Mouse (Mus musculus) heart, embryonic 11.5 days (tissue): ENCODE data around the gene Ube2e1. TPM values are rescaled to one million over a fixed set of nuclear protein-coding genes. Genes with fewer than 3 reads are reported as not detected.

Source experiments
- ATAC-seq: fragments of 200-750 bp; cut with Nextera tagmentation; replicated peaks from 2 replicates; pipeline ENCODE4 v1.8.0; 2017; ENCODE audit warnings: moderate library complexity; ENCODE audit not compliant: insufficient number of reproducible peaks, low FRiP score, low TSS enrichment
- H3K27ac ChIP-seq: fragments of 300-500 bp; sonication (generic); 2 replicates; pipeline ENCODE4 v1.5.1; 2014; ENCODE audit warnings: mild to moderate bottlenecking, low read depth, low read length
- H3K27me3 ChIP-seq: fragments of 300-500 bp; sonication (generic); 2 replicates; pipeline ENCODE4 v1.6.1; 2014; ENCODE audit warnings: mild to moderate bottlenecking, low read length, mixed read lengths; ENCODE audit not compliant: control insufficient read depth, insufficient read depth
- H3K36me3 ChIP-seq: fragments of 300-500 bp; sonication (generic); 2 replicates; pipeline ENCODE4 v1.6.1; 2014; ENCODE audit warnings: mild to moderate bottlenecking, low read length, moderate library complexity, mixed read lengths; ENCODE audit not compliant: control insufficient read depth, insufficient read depth
- H3K4me1 ChIP-seq: fragments of 300-500 bp; sonication (generic); 2 replicates; pipeline ENCODE4 v1.6.1; 2014; ENCODE audit warnings: low read length; ENCODE audit not compliant: control insufficient read depth, insufficient read depth
- H3K4me2 ChIP-seq: fragments of 300-500 bp; sonication (generic); 2 replicates; pipeline ENCODE4 v1.6.1; 2014; ENCODE audit warnings: mild to moderate bottlenecking, moderate library complexity
- H3K4me3 ChIP-seq: fragments of 300-500 bp; sonication (generic); 2 replicates; pipeline ENCODE4 v1.5.1; 2014; ENCODE audit warnings: low read depth, low read length
- H3K9ac ChIP-seq: fragments of 300-500 bp; sonication (generic); 2 replicates; pipeline ENCODE4 v1.6.1; 2014; ENCODE audit warnings: mild to moderate bottlenecking, low read depth, low read length, moderate library complexity
- H3K9me3 ChIP-seq: fragments of 300-500 bp; sonication (generic); replicated peaks from 2 replicates; pipeline ENCODE4 v1.6.1; 2016; ENCODE audit warnings: low read length; ENCODE audit not compliant: control insufficient read depth
- WGBS: fragments of 180-500 bp; shearing (Covaris S2); extraction: QIAGEN DNeasy Blood & Tissue Kit; methylation state at CpG from one replicate; pipeline ENCODE4 v1.1.7; 2014; ENCODE audit not compliant: insufficient replicate concordance; 5-methylcytosine and 5-hydroxymethylcytosine counted together
- polyA plus RNA-seq: library from polyadenylated mRNA; unstranded; fragments of >200 nt; fragmentation: Nextera tagmentation; extraction: Ambion mirVana; gene quantifications from 2 replicates; pipeline ENCODE4 v1.2.1, GENCODE M21; 2014

Ube2e1 gene
- 20.3 and 27.5 TPM in 2 replicates for polyA plus RNA-seq

DNA sequence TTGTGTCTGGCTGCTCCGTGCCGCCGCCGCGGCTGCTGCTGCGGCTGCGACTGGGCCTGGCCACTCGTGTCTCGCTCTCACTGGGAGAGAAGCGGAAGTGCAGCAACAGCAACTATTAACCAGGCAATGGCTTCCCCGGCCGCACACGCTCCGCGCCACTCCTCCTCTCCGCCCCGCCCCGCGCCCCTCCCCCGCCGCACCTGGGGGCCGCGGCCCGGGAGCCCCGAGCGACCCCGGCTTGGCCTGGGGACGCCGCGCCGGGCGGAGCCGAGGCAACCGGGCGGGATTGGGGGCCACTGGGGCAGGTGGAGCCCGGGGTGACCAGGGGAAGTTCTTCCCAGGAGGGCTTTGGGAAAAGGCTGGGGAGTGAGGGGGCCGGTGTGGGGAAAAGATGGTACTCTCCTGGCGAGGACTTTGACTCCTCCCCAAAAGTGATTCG is at the start of gene Ube2e1:
TSS of gene Ube2e1 (minus strand) at position 167 of the 439 bp plus-strand sequence.
- H3K9ac ChIP-seq = peak within 1 kb of the TSS; percentile 93
- H3K27me3 ChIP-seq = no peaks in the 10 kb centered on the region
- no peaks in the 10 kb centered on the region for H3K36me3 ChIP-seq
- H3K9me3 ChIP-seq = no peaks in the 10 kb centered on the region
- ATAC-seq = peak; percentile 86
- H3K4me2 ChIP-seq = peak within 1 kb of the TSS; percentile 92
- peak within 1 kb of the TSS; percentile 94 for H3K4me3 ChIP-seq
- under 1% methylated on average over 33 of the region's 39 CpGs for WGBS
- H3K4me1 ChIP-seq = peaks cover 3% of the 10 kb centered on the region; the same call in 1 of the 2 replicates
- peak within 1 kb of the TSS; percentile 50; the same call in 1 of the 2 replicates for H3K27ac ChIP-seq

DNA sequence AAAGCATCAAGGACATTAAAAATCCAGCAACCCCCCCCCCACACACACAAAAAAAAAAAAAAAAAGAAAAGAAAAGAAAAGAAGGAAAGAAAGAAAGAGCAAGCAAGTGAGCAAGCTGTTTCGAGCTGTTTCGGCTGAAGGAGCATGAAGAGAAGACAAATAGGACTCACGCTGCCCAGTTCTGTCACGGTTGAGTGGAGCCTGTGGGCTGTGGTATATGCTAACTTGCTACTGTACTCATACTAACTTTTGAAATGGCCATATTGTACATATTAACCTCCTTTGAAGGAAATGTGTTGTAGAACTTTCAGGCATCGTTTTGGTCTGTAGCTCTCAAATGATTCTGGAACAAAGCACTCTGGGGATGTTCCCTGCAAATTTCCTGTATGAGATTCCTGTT is 48.2 kb upstream of the Ube2e1 start:
- Histone ChIP-seq H3K4me1 (no peaks in the 10 kb centered on the region), H3K36me3 (no peaks in the 10 kb centered on the region), H3K9me3 (no peaks in the 10 kb centered on the region), H3K4me2 (no peak overlapping the region), H3K27me3 (no peaks in the 10 kb centered on the region), H3K9ac (no peak overlapping the region), H3K4me3 (no peak overlapping the region), H3K27ac (no peak overlapping the region)
- 83% methylated on average over 5 of the region's 5 CpGs for WGBS
- ATAC-seq = no peak

DNA sequence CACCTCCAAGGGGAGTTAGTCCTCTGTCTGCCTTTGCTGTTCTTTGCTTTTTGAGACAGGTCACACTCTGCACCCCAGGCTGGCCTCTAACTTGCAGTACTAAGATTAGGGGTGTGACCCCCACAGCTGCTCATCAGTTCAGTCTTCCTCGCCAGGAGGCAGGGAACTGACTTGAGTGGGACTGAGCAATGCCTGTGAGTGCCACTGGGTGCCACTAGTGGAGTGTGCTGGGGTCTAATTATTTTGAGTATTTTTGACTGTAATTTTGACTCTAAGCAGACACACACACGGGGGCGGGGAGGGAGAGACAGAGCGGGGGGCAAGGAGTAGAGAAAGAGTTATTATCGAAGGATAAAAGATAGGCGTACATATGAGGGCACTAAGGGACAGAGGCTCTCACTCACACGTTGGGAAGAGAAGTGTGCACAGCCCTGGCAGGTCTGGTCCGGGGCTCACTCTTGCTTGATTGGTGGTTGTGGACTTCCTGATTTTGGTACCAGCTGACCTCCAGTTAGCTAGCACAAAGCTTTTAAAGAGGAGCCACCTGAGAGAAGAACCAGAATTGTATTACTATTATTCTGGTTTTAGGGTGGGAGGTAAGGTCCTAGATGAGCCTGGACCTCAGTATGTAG is 46.4 kb upstream of the Ube2e1 start:
- H3K9me3 ChIP-seq = no peaks in the 10 kb centered on the region
- H3K4me1 ChIP-seq = no peaks in the 10 kb centered on the region
- 53% methylated on average over 8 of the region's 8 CpGs for WGBS
- ATAC-seq = no peak
- H3K9ac ChIP-seq = no peak overlapping the region
- H3K4me2 ChIP-seq = no peak overlapping the region
- no peaks in the 10 kb centered on the region for H3K27me3 ChIP-seq
- no peaks in the 10 kb centered on the region for H3K36me3 ChIP-seq
- H3K4me3 ChIP-seq = no peak overlapping the region
- no peak overlapping the region for H3K27ac ChIP-seq

DNA sequence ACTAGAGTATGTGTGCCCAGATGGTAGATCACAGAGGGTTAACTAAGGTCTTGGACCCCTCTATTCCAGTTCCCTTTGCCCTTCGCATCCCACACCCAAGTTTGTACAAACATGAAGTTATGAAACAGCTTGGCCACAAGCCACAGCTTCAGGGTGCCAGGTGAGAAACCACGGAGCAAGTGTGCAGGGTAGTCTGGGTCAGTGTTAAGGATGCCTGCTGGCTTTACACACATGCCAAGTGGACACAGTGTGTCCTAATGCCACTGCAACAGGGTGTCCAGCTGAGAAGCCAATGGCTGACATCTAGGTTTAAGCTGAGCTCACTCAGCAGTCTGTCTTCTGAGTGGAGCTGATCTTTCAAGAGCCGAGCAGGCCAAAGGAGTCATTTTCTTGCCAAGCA is 44.5 kb upstream of the Ube2e1 start:
- no peak for ATAC-seq
- no peak overlapping the region for H3K27ac ChIP-seq
- H3K4me1 ChIP-seq = no peaks in the 10 kb centered on the region
- H3K4me2 ChIP-seq = no peak overlapping the region
- no peak overlapping the region for H3K9ac ChIP-seq
- no peaks in the 10 kb centered on the region for H3K36me3 ChIP-seq
- WGBS = 80% methylated on average over 3 of the region's 3 CpGs
- no peak overlapping the region for H3K4me3 ChIP-seq
- H3K9me3 ChIP-seq = no peaks in the 10 kb centered on the region
- H3K27me3 ChIP-seq = no peaks in the 10 kb centered on the region

DNA sequence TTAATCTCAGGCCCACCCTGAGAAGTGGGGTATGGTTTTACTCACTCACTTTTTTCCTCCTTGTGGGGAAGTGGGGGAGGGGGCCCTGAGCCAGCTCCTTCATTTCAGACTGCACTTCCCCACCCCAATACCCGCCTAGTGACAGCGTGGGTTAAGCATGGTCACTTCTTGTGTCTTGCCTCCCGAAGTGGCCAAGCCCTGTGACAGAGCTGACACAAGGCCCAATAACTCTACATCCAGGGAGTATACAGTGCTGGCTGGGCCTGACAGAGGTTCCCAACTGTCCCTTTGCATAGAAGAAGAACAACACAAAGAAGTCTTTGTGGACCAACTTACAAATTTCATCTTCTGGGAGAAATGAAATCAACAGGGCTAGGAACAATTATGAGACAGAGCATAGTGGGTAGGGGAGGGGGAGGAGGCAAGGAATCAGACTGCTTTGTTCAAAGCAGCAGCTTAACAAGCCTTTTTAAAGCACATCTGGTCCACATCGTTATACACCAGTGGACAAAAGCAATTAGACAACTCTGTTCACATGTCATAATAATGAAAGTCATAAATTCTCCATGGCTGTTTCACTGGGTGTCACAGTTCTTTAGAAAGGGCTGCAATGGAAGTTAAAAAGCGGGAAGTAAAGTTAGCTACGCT is 42.2 kb upstream of the Ube2e1 start:
- no peak overlapping the region for H3K27ac ChIP-seq
- 72% methylated on average over 6 of the region's 6 CpGs for WGBS

DNA sequence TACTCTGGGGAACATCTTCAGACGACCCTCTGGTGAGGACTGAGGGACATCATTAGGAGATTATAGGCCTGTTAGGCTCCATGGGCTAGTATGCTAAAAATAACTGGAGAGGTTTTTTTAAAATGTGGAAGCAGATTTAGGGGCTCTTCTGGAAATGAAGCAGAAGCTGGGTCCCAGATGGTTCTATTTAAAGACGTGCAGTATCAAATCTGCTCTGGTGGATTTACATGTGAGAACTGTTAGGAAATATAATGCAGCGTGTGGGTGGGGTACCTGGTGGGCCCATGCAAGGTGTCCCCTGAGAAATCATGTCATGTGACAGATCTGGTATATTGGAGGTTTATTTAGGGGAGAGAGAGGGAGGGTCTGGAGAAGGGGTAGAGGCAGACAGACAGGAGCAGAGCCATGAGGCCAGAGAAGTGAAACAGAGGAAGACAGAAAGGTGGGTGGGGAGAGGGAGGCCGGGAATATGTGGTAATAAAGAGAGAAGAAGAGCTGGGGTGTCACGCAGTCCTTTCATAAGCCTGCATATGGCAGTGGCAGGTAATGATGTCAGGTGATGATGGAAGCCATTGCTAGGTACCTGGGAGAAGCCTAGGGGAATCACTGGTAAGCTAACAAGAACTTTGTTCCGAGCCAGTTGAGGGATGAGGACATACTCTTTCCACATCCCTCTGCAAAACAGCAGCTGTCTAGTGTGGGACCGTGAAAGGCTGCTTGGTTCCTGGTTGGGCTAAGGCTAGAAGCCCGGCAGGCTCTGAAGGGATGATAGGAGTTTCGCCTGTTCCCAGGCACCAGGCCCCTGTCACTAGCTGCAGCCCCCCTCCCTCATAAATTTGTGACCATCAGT is 41.3 kb upstream of the Ube2e1 start:
- Histone ChIP-seq H3K4me3 (no peak overlapping the region), H3K27ac (no peak overlapping the region), H3K27me3 (no peaks in the 10 kb centered on the region), H3K9ac (no peak overlapping the region), H3K9me3 (no peaks in the 10 kb centered on the region), H3K36me3 (no peaks in the 10 kb centered on the region), H3K4me1 (no peaks in the 10 kb centered on the region), H3K4me2 (no peak overlapping the region)
- ATAC-seq = no peak
- WGBS = 65% methylated on average over 9 of the region's 9 CpGs

More for the DNA sequence above, 42.2 kb upstream of the Ube2e1 start:
- no peak overlapping the region for H3K4me3 ChIP-seq
- no peak overlapping the region for H3K4me2 ChIP-seq
- no peaks in the 10 kb centered on the region for H3K36me3 ChIP-seq
- H3K9me3 ChIP-seq = no peaks in the 10 kb centered on the region
- no peaks in the 10 kb centered on the region for H3K4me1 ChIP-seq
- no peaks in the 10 kb centered on the region for H3K27me3 ChIP-seq
- ATAC-seq = no peak
- H3K9ac ChIP-seq = no peak overlapping the region

DNA sequence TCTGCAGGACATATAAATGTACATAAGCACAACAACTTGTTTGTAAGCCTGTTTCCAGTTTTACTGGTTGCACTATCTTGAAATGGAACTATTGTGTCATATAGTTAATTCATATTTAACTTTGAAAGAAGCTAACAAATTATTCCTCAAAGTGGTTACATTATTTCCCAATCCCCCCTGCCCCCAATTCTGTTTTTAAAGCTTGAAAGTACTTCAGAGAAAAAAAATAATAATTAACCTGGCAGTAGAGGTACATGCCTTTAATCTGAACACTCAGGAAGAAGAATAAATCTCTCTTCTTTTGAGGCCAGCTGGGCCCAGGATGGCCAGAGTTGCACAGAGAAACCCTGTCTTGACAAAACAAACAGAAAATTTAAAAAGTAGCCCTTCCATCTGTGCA is 37.4 kb upstream of the Ube2e1 start:
- no peaks in the 10 kb centered on the region for H3K36me3 ChIP-seq
- no peak overlapping the region for H3K9ac ChIP-seq
- H3K27me3 ChIP-seq = no peaks in the 10 kb centered on the region
- no peak overlapping the region for H3K27ac ChIP-seq
- H3K4me2 ChIP-seq = no peak overlapping the region
- no peak overlapping the region for H3K4me3 ChIP-seq
- ATAC-seq = no peak
- H3K4me1 ChIP-seq = peaks cover 4% of the 10 kb centered on the region; the same call in 1 of the 2 replicates
- H3K9me3 ChIP-seq = no peaks in the 10 kb centered on the region

DNA sequence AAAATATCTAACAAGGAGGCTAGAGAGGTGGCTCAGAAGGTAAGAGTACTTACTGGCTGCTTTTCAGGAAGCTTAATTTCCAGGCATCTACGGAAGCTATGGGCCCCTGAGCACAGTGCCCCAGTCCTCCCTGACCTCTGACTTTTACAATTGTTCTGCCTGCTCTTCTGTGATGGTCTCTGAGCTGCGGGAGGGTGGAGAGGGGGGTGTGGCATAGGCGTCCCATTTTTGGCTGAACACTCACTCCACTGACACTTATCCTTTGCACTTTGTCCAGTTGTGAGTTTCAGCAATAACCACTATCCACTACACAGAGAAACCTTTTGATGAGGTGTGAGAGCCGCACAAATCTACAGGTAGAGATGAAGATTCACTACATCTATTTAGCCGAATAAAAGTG is 35.4 kb upstream of the Ube2e1 start:
- no peak for ATAC-seq
- Histone ChIP-seq H3K27me3 (no peaks in the 10 kb centered on the region), H3K9ac (no peak overlapping the region), H3K36me3 (no peaks in the 10 kb centered on the region), H3K4me2 (no peak overlapping the region), H3K4me1 (peaks cover 4% of the 10 kb centered on the region; the same call in 1 of the 2 replicates), H3K9me3 (no peaks in the 10 kb centered on the region), H3K4me3 (no peak overlapping the region), H3K27ac (no peak overlapping the region)
- 65% methylated on average over 5 of the region's 5 CpGs for WGBS
